In the genomic region with DNA sequence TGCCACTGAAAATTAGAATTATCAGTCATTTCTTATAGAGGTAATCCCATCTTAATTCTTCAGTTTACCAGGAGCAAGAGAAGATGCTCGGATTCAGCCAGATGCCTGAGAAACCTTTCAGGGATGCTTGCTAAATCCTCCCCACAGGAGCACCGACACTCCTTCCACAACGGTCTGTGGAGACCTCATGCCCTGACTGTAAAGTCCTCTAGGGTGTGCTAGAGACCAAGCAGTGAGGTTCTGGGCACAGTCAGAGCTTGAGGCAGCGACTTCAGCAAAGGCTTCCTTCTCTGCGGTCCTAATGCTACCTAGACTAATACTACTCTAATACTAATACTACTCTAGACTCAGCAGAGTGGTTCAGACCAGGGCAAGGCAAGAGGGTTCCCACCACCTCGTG, we compare ENCODE assay signal across 9 mouse cellular contexts. TPM values are rescaled to one million over a fixed set of nuclear protein-coding genes. Genes with fewer than 3 reads are reported as not detected.
DNase-seq lines count a peak whose midpoint lies in the region; ATAC-seq lines count a peak whose summit lies in the region.
"Had no signal": no experiment of that assay in that cellular context is flagged by ENCODE, and none has a peak within 500 bp of the region (broad histone marks: within the 10 kb centered on the region; RNA-seq: fewer than 3 reads in every experiment).

No protein-coding gene starts in this region.

- H3K4me1 ChIP-seq in heart, embryonic 10.5 days, result no peaks in the 10 kb centered on the region
- no peaks in the 10 kb centered on the region for H3K4me1 ChIP-seq in embryonic facial prominence, embryonic 14.5 days (ENCODE audit: control insufficient read depth, insufficient read depth, low read length)
- H3K4me1 ChIP-seq in hindbrain, embryonic 12.5 days, result no peaks in the 10 kb centered on the region
- H3K4me1 ChIP-seq in midbrain, embryonic 10.5 days, result no peaks in the 10 kb centered on the region
- H3K4me1 ChIP-seq in stomach, embryonic 14.5 days (ENCODE audit: control insufficient read depth, insufficient read depth, low read length), result no peaks in the 10 kb centered on the region

- DNase-seq in heart, adult 11 months, result peak; percentile 76
- DNase-seq in heart, embryonic 10.5 days (ENCODE audit: low spot score), result no peak
- peak; percentile 45 for DNase-seq in adrenal gland, postnatal 10 days
- DNase-seq in embryonic facial prominence, embryonic 14.5 days (ENCODE audit: low spot score), result peak; percentile 49
- DNase-seq in layer of hippocampus, postnatal 10 days (ENCODE audit: low spot score in 2 of 2), result peak; percentile 68 to 74
- DNase-seq in midbrain, embryonic 10.5 days (ENCODE audit: low spot score), result peak; percentile 43

- peak; percentile 86; the same call in 1 of the 2 replicates for ATAC-seq in embryonic facial prominence, embryonic 14.5 days (ENCODE audit: low read depth)
- ATAC-seq in hindbrain, embryonic 12.5 days (ENCODE audit: low FRiP score), result 0 out of 2 replicates have a peak, but pooled peaks have one; percentile 56
- ATAC-seq in stomach, embryonic 14.5 days (ENCODE audit: insufficient number of reproducible peaks, insufficient read depth, low FRiP score, low read depth), result peak; percentile 80; the same call in 1 of the 2 replicates

- no peak overlapping the region for H3K27ac ChIP-seq in heart, embryonic 10.5 days
- H3K27ac ChIP-seq in embryonic facial prominence, embryonic 14.5 days (replicated peaks; ENCODE audit: low read depth, low read length), result no peak overlapping the region
- no peak overlapping the region for H3K27ac ChIP-seq in hindbrain, embryonic 12.5 days
- no peak overlapping the region for H3K27ac ChIP-seq in midbrain, embryonic 10.5 days (replicated peaks)
- no peak overlapping the region for H3K27ac ChIP-seq in stomach, embryonic 14.5 days (ENCODE audit: low read length)

- no peaks in the 10 kb centered on the region for H3K9me3 ChIP-seq in heart, embryonic 10.5 days
- no peaks in the 10 kb centered on the region for H3K9me3 ChIP-seq in embryonic facial prominence, embryonic 14.5 days (ENCODE audit: control insufficient read depth, low read length)
- H3K9me3 ChIP-seq in hindbrain, embryonic 12.5 days (replicated peaks), result no peaks in the 10 kb centered on the region
- H3K9me3 ChIP-seq in midbrain, embryonic 10.5 days (replicated peaks), result no peaks in the 10 kb centered on the region
- no peaks in the 10 kb centered on the region for H3K9me3 ChIP-seq in stomach, embryonic 14.5 days (ENCODE audit: control insufficient read depth, low read depth, low read length)

- H3K4me2 ChIP-seq in embryonic facial prominence, embryonic 14.5 days (ENCODE audit: low read depth, low read length), result no peak overlapping the region
- H3K4me2 ChIP-seq in hindbrain, embryonic 12.5 days (replicated peaks), result no peak overlapping the region
- no peak overlapping the region for H3K4me2 ChIP-seq in stomach, embryonic 14.5 days (replicated peaks; ENCODE audit: low read depth, low read length)

- H3K9ac ChIP-seq in embryonic facial prominence, embryonic 14.5 days (ENCODE audit: low read depth, low read length), result no peak overlapping the region
- H3K9ac ChIP-seq in hindbrain, embryonic 12.5 days, result no peak overlapping the region
- H3K9ac ChIP-seq in stomach, embryonic 14.5 days (replicated peaks; ENCODE audit: low read depth, low read length), result no peak overlapping the region

- peaks cover 2% of the 10 kb centered on the region; the same call in 1 of the 2 replicates for H3K36me3 ChIP-seq in heart, embryonic 10.5 days
- no peaks in the 10 kb centered on the region for H3K36me3 ChIP-seq in embryonic facial prominence, embryonic 14.5 days (ENCODE audit: control insufficient read depth, insufficient read depth, low read length)
- no peaks in the 10 kb centered on the region for H3K36me3 ChIP-seq in hindbrain, embryonic 12.5 days
- no peaks in the 10 kb centered on the region for H3K36me3 ChIP-seq in midbrain, embryonic 10.5 days
- H3K36me3 ChIP-seq in stomach, embryonic 14.5 days (ENCODE audit: control insufficient read depth, insufficient read depth, low read length), result no peaks in the 10 kb centered on the region

- 29% methylated on average over 6 of the region's 6 CpGs for WGBS in heart, embryonic 10.5 days
- 17% methylated on average over 6 of the region's 6 CpGs for WGBS in embryonic facial prominence, embryonic 14.5 days
- 25% methylated on average over 6 of the region's 6 CpGs for WGBS in hindbrain, embryonic 12.5 days
- WGBS in midbrain, embryonic 10.5 days, result 28% methylated on average over 6 of the region's 6 CpGs
- 22% methylated on average over 6 of the region's 6 CpGs for WGBS in stomach, embryonic 14.5 days

- H3K27me3 ChIP-seq in heart, embryonic 10.5 days (ENCODE audit: insufficient read depth, poor library complexity, severe bottlenecking), result no peaks in the 10 kb centered on the region
- no peaks in the 10 kb centered on the region for H3K27me3 ChIP-seq in embryonic facial prominence, embryonic 14.5 days (replicated peaks; ENCODE audit: control insufficient read depth, insufficient read depth, low read length)
- no peaks in the 10 kb centered on the region for H3K27me3 ChIP-seq in hindbrain, embryonic 12.5 days
- H3K27me3 ChIP-seq in midbrain, embryonic 10.5 days (ENCODE audit: low read depth, poor library complexity, severe bottlenecking), result no peaks in the 10 kb centered on the region
- H3K27me3 ChIP-seq in stomach, embryonic 14.5 days (ENCODE audit: control insufficient read depth, insufficient read depth, low read length), result no peaks in the 10 kb centered on the region

- no peak overlapping the region for H3K4me3 ChIP-seq in heart, embryonic 10.5 days
- H3K4me3 ChIP-seq in embryonic facial prominence, embryonic 14.5 days (ENCODE audit: low read depth, low read length), result no peak overlapping the region
- no peak overlapping the region for H3K4me3 ChIP-seq in hindbrain, embryonic 12.5 days
- no peak overlapping the region for H3K4me3 ChIP-seq in midbrain, embryonic 10.5 days
- H3K4me3 ChIP-seq in stomach, embryonic 14.5 days (ENCODE audit: low read depth, low read length), result no peak overlapping the region

RNA-seq across cellular contexts. Expression of a gene that starts 22.6 kb away (rescaled TPM):
- polyA plus RNA-seq in heart, embryonic 10.5 days (2016; fragmentation: Nextera tagmentation; extraction: Ambion mirVana), result not detected in 2 replicates
- not detected for total RNA-seq in adrenal gland, postnatal 10 days (2021)
- not detected in 2 replicates for polyA plus RNA-seq in embryonic facial prominence, embryonic 14.5 days (2014; fragmentation: Nextera tagmentation; extraction: Ambion mirVana)
- polyA plus RNA-seq in hindbrain, embryonic 12.5 days (2016; fragmentation: Nextera tagmentation; extraction: Ambion mirVana), result not detected in 2 replicates
- total RNA-seq in layer of hippocampus, postnatal 10 days (2021), result not detected
- not detected in 2 replicates for polyA plus RNA-seq in midbrain, embryonic 10.5 days (2016; fragmentation: Nextera tagmentation; extraction: Ambion mirVana)
- polyA plus RNA-seq in stomach, embryonic 14.5 days (2014; fragmentation: Nextera tagmentation; extraction: Ambion mirVana), result not detected in 2 replicates
- total RNA-seq: layer of hippocampus, postnatal 25 days had no signal

RNA-seq across cellular contexts. Expression of a gene that starts 33.7 kb away (rescaled TPM):
- polyA plus RNA-seq in heart, embryonic 10.5 days (2016; fragmentation: Nextera tagmentation; extraction: Ambion mirVana), result not detected in 2 replicates
- total RNA-seq in adrenal gland, postnatal 10 days (2021), result not detected
- not detected in 2 replicates for polyA plus RNA-seq in embryonic facial prominence, embryonic 14.5 days (2014; fragmentation: Nextera tagmentation; extraction: Ambion mirVana)
- not detected in 2 replicates for polyA plus RNA-seq in hindbrain, embryonic 12.5 days (2016; fragmentation: Nextera tagmentation; extraction: Ambion mirVana)
- not detected for total RNA-seq in layer of hippocampus, postnatal 10 days (2021)
- polyA plus RNA-seq in midbrain, embryonic 10.5 days (2016; fragmentation: Nextera tagmentation; extraction: Ambion mirVana), result not detected in 2 replicates
- not detected in 2 replicates for polyA plus RNA-seq in stomach, embryonic 14.5 days (2014; fragmentation: Nextera tagmentation; extraction: Ambion mirVana)
- total RNA-seq: layer of hippocampus, postnatal 25 days had no signal

RNA-seq across cellular contexts. Expression of a gene that starts 45.6 kb away (rescaled TPM):
- not detected in 2 replicates for polyA plus RNA-seq in heart, embryonic 10.5 days (2016; fragmentation: Nextera tagmentation; extraction: Ambion mirVana)
- not detected for total RNA-seq in adrenal gland, postnatal 10 days (2021)
- not detected in 2 replicates for polyA plus RNA-seq in embryonic facial prominence, embryonic 14.5 days (2014; fragmentation: Nextera tagmentation; extraction: Ambion mirVana)
- not detected in 2 replicates for polyA plus RNA-seq in hindbrain, embryonic 12.5 days (2016; fragmentation: Nextera tagmentation; extraction: Ambion mirVana)
- not detected for total RNA-seq in layer of hippocampus, postnatal 10 days (2021)
- not detected in 2 replicates for polyA plus RNA-seq in midbrain, embryonic 10.5 days (2016; fragmentation: Nextera tagmentation; extraction: Ambion mirVana)
- not detected in 2 replicates for polyA plus RNA-seq in stomach, embryonic 14.5 days (2014; fragmentation: Nextera tagmentation; extraction: Ambion mirVana)
- total RNA-seq: layer of hippocampus, postnatal 25 days had no signal

RNA-seq across cellular contexts. Expression of a gene that starts 54.0 kb away (rescaled TPM):
- polyA plus RNA-seq in heart, embryonic 10.5 days (2016; fragmentation: Nextera tagmentation; extraction: Ambion mirVana), result not detected in 2 replicates
- total RNA-seq in adrenal gland, postnatal 10 days (2021), result not detected
- polyA plus RNA-seq in embryonic facial prominence, embryonic 14.5 days (2014; fragmentation: Nextera tagmentation; extraction: Ambion mirVana), result not detected in 2 replicates
- not detected in 2 replicates for polyA plus RNA-seq in hindbrain, embryonic 12.5 days (2016; fragmentation: Nextera tagmentation; extraction: Ambion mirVana)
- not detected for total RNA-seq in layer of hippocampus, postnatal 10 days (2021)
- not detected in 2 replicates for polyA plus RNA-seq in midbrain, embryonic 10.5 days (2016; fragmentation: Nextera tagmentation; extraction: Ambion mirVana)
- polyA plus RNA-seq in stomach, embryonic 14.5 days (2014; fragmentation: Nextera tagmentation; extraction: Ambion mirVana), result not detected in 2 replicates
- total RNA-seq: layer of hippocampus, postnatal 25 days had no signal

RNA-seq across cellular contexts. Expression of a gene that starts 59.7 kb away (rescaled TPM):
- polyA plus RNA-seq in heart, embryonic 10.5 days (2016; fragmentation: Nextera tagmentation; extraction: Ambion mirVana), result not detected in 2 replicates
- not detected for total RNA-seq in adrenal gland, postnatal 10 days (2021)
- not detected in 2 replicates for polyA plus RNA-seq in embryonic facial prominence, embryonic 14.5 days (2014; fragmentation: Nextera tagmentation; extraction: Ambion mirVana)
- not detected in 2 replicates for polyA plus RNA-seq in hindbrain, embryonic 12.5 days (2016; fragmentation: Nextera tagmentation; extraction: Ambion mirVana)
- not detected for total RNA-seq in layer of hippocampus, postnatal 10 days (2021)
- polyA plus RNA-seq in midbrain, embryonic 10.5 days (2016; fragmentation: Nextera tagmentation; extraction: Ambion mirVana), result not detected in 2 replicates
- polyA plus RNA-seq in stomach, embryonic 14.5 days (2014; fragmentation: Nextera tagmentation; extraction: Ambion mirVana), result not detected in 2 replicates
- total RNA-seq: layer of hippocampus, postnatal 25 days had no signal
